Mouse (Mus musculus) heart, adult 2 months (tissue): ENCODE data around the gene Ttyh3.

ENCODE experiments used
- CTCF ChIP-seq: fragments of 200-600 bp; IDR thresholded peaks from 2 replicates; pipeline ENCODE4 v1.8.1; 2022; ENCODE audit warnings: antibody characterized with exemption, mild to moderate bottlenecking, moderate library complexity
- POLR2A ChIP-seq: fragments of 200-500 bp; IDR thresholded peaks from 2 replicates; pipeline ENCODE4 v1.6.1; 2011; ENCODE audit warnings: mild to moderate bottlenecking, low read depth, low read length, control low read depth; ENCODE audit not compliant: insufficient read depth

GRCm38 (mm10) chr5:140649881-140650414 lies 1.1 kb upstream of the Ttyh3 start:
- no peak for TF ChIP-seq POLR2A
- TF ChIP-seq CTCF: no peak
